Mouse (Mus musculus) ES-E14 (cell line): ENCODE results near the gene Akap10. TPM values are rescaled to one million over a fixed set of nuclear protein-coding genes. Genes with fewer than 3 reads are reported as not detected.
"Not testable (repeated sequence)": the region's sequence is repeated elsewhere in the genome, so short reads cannot be mapped to it uniquely, and the experiment has no call there.

ENCODE experiments used
- DNase-seq: peaks from one replicate; pipeline ENCODE4 v3.0.0-alpha.2; 2013; ENCODE audit warnings: low read depth, low spot score
- H3K27ac ChIP-seq: 2 replicates; pipeline ENCODE4 v1.5.1; 2012; ENCODE audit warnings: low read depth, mild to moderate bottlenecking, low read length, moderate library complexity, mixed read lengths; ENCODE audit not compliant: poor library complexity, insufficient read depth, severe bottlenecking
- H3K36me3 ChIP-seq: 2 replicates; pipeline ENCODE4 v1.6.1; 2012; ENCODE audit warnings: mild to moderate bottlenecking, low read length, moderate library complexity, mixed read lengths; ENCODE audit not compliant: control insufficient read depth, poor library complexity, insufficient read depth, severe bottlenecking
- H3K4me1 ChIP-seq, 2 experiments: fragments of 150-350 bp in 1 of 2; sonication (generic) in 1 of 2; 2 replicates each; pipeline ENCODE4 v1.6.1; 2012; ENCODE audit warnings: low read length in 2 of 2, mild to moderate bottlenecking in 1 of 2, mixed read lengths in 1 of 2; ENCODE audit not compliant: control insufficient read depth in 2 of 2, insufficient read depth in 2 of 2, poor library complexity in 1 of 2
- H3K4me3 ChIP-seq, 2 experiments: fragments of 150-350 bp in 1 of 2; sonication (generic) in 1 of 2; 2 replicates each; pipeline ENCODE4 v1.5.1; 2012; ENCODE audit warnings: low read length in 2 of 2, low read depth in 1 of 2, mild to moderate bottlenecking in 1 of 2, mixed read lengths in 1 of 2; ENCODE audit not compliant: insufficient read depth in 1 of 2, poor library complexity in 1 of 2, severe bottlenecking in 1 of 2
- H3K9ac ChIP-seq: 2 replicates; pipeline ENCODE4 v1.6.1; 2012; ENCODE audit warnings: low read depth, mild to moderate bottlenecking, low read length, mixed read lengths; ENCODE audit not compliant: poor library complexity, insufficient read depth, severe bottlenecking
- H3K9me3 ChIP-seq: fragments of 150-350 bp; sonication (generic); 2 replicates; pipeline ENCODE4 v1.6.1; 2012; ENCODE audit warnings: low read depth, mild to moderate bottlenecking, low read length; ENCODE audit not compliant: control insufficient read depth, insufficient read depth
- CHD2 ChIP-seq: IDR thresholded peaks from 2 replicates; pipeline ENCODE4 v1.6.1; 2014; ENCODE audit warnings: mild to moderate bottlenecking, low read depth, low read length, inconsistent platforms
- HCFC1 ChIP-seq: IDR thresholded peaks from 2 replicates; pipeline ENCODE4 v1.6.1; 2012; ENCODE audit warnings: low read length, inconsistent platforms, borderline replicate concordance; ENCODE audit not compliant: insufficient read depth
- MAFK ChIP-seq: IDR thresholded peaks from 2 replicates; pipeline ENCODE4 v1.6.1; 2014; ENCODE audit warnings: mild to moderate bottlenecking, low read depth, low read length, inconsistent platforms; ENCODE audit not compliant: insufficient read depth
- ZC3H11A ChIP-seq: IDR thresholded peaks from 2 replicates; pipeline ENCODE4 v1.6.1; 2012; ENCODE audit warnings: low read depth, mild to moderate bottlenecking, inconsistent platforms, low read length, borderline replicate concordance
- ZNF384 ChIP-seq: IDR thresholded peaks from 2 replicates; pipeline ENCODE4 v1.6.1; 2012; ENCODE audit warnings: low read depth, low read length, inconsistent platforms
- in situ Hi-C, 2 experiments: fragments of 600-800 bp; cut with MboI; formaldehyde crosslinking; loops; one replicate each; pipeline ENCODE4 v1.15.1; 2025; ENCODE audit warnings: low sequenced_read_pairs in 2 of 2, inconsistent platforms in 1 of 2; ENCODE audit not compliant: unreplicated experiment in 2 of 2
- total RNA-seq: library from RNA; depleted of rRNA; stranded (reverse); fragments of 300-350 nt; gene quantifications from 2 replicates; pipeline ENCODE4 v1.2.3, GENCODE M21; 2012

Akap10 gene
- total RNA-seq, 1 experiment: 24.2 TPM

GRCm38 (mm10) chr11:61962684-61963083 lies 32.6 kb upstream of the Akap10 start:
- no peak overlapping the region for H3K9ac ChIP-seq
- no peak overlapping the region for H3K4me3 ChIP-seq
- no peak for TF ChIP-seq ZNF384
- TF ChIP-seq CHD2: no peak
- no peak for TF ChIP-seq MAFK
- TF ChIP-seq ZC3H11A: no peak
- TF ChIP-seq HCFC1: no peak
- H3K9me3 ChIP-seq: no peaks in the 10 kb centered on the region
- no peaks in the 10 kb centered on the region for H3K4me1 ChIP-seq
- in situ Hi-C loops: no loop called here
- no peak for DNase-seq
- H3K27ac ChIP-seq: no peak overlapping the region
- H3K36me3 ChIP-seq: no peaks in the 10 kb centered on the region

GRCm38 (mm10) chr11:61960096-61960495 lies 30.0 kb upstream of the Akap10 start:
- no peak for TF ChIP-seq ZNF384
- TF ChIP-seq MAFK: no peak
- TF ChIP-seq ZC3H11A: no peak
- no peak for TF ChIP-seq CHD2
- no peak for TF ChIP-seq HCFC1
- no peak for DNase-seq
- Histone ChIP-seq H3K4me1 (0 out of 4 replicates have a peak, but pooled peaks cover 0 to 3% of the 10 kb centered on the region in 2 experiments), H3K9ac (no peak overlapping the region), H3K36me3 (no peaks in the 10 kb centered on the region), H3K27ac (no peak overlapping the region), H3K4me3 (no peak overlapping the region), H3K9me3 (no peaks in the 10 kb centered on the region)
- in situ Hi-C loops: no loop called here

GRCm38 (mm10) chr11:61958706-61959105 lies 28.7 kb upstream of the Akap10 start:
- in situ Hi-C loops: loop anchor here in 1 of 2 experiments (10.0 kb wide), 1 partner anchor 316 kb away; no protein-coding TSS in a partner anchor
- H3K27ac ChIP-seq: not testable (repeated sequence)

GRCm38 (mm10) chr11:61957296-61957813 lies 27.3 kb upstream of the Akap10 start:
- no peak for TF ChIP-seq ZC3H11A
- no peak for TF ChIP-seq CHD2
- no peak for TF ChIP-seq MAFK
- TF ChIP-seq ZNF384: peak; percentile 76
- TF ChIP-seq HCFC1: no peak
- no peaks in the 10 kb centered on the region for H3K36me3 ChIP-seq
- no peaks in the 10 kb centered on the region for H3K9me3 ChIP-seq
- H3K9ac ChIP-seq: peak overlapping the region; percentile 61
- in situ Hi-C loops: loop anchor here in 1 of 2 experiments (10.0 kb wide), 1 partner anchor 317 kb away; no protein-coding TSS in a partner anchor
- H3K4me3 ChIP-seq: peak overlapping the region; percentile 73 to 93
- H3K27ac ChIP-seq: no peak overlapping the region
- DNase-seq: no peak
- 0 out of 4 replicates have a peak, but pooled peaks cover 0 to 3% of the 10 kb centered on the region in 2 experiments for H3K4me1 ChIP-seq

More at GRCm38 (mm10) chr11:61958706-61959105, 28.7 kb upstream of the Akap10 start:
- H3K36me3 ChIP-seq, H3K9ac ChIP-seq, H3K4me1 ChIP-seq, H3K9me3 ChIP-seq, H3K4me3 ChIP-seq, DNase-seq: not testable (repeated sequence)
